Mouse (Mus musculus) intestine, embryonic 16.5 days (tissue): ENCODE results near the gene Rcl1. TPM values are rescaled to one million over a fixed set of nuclear protein-coding genes. Genes with fewer than 3 reads are reported as not detected.
A peak's percentile ranks its signal among the peaks of the same experiment; 100 is the strongest.

Experiments used
- ATAC-seq: fragments of 200-750 bp; cut with Nextera tagmentation; 2 replicates; pipeline ENCODE4 v1.8.0; 2017; ENCODE audit warnings: moderate TSS enrichment, moderate library complexity
- H3K27ac ChIP-seq: fragments of 300-500 bp; sonication (generic); 2 replicates; pipeline ENCODE4 v1.5.1; 2014; ENCODE audit warnings: mild to moderate bottlenecking, low read length
- H3K27me3 ChIP-seq: fragments of 300-500 bp; sonication (generic); replicated peaks from 2 replicates; pipeline ENCODE4 v1.6.1; 2014; ENCODE audit warnings: low read length, control low read depth, mixed read lengths; ENCODE audit not compliant: control insufficient read depth, insufficient read depth
- H3K36me3 ChIP-seq: fragments of 300-500 bp; sonication (generic); 2 replicates; pipeline ENCODE4 v1.6.1; 2014; ENCODE audit warnings: low read length, control low read depth; ENCODE audit not compliant: control insufficient read depth, insufficient read depth
- H3K4me1 ChIP-seq: fragments of 300-500 bp; sonication (generic); 2 replicates; pipeline ENCODE4 v1.6.1; 2014; ENCODE audit warnings: low read length, control low read depth, mixed read lengths; ENCODE audit not compliant: control insufficient read depth, insufficient read depth
- H3K4me2 ChIP-seq: fragments of 300-500 bp; sonication (generic); 2 replicates; pipeline ENCODE4 v1.6.1; 2014; ENCODE audit warnings: low read depth, low read length, control low read depth
- H3K4me3 ChIP-seq: fragments of 300-500 bp; sonication (generic); 2 replicates; pipeline ENCODE4 v1.5.1; 2014; ENCODE audit warnings: mild to moderate bottlenecking, low read length
- H3K9ac ChIP-seq: fragments of 300-500 bp; sonication (generic); 2 replicates; pipeline ENCODE4 v1.6.1; 2014; ENCODE audit warnings: low read depth, low read length
- H3K9me3 ChIP-seq: fragments of 300-500 bp; sonication (generic); 2 replicates; pipeline ENCODE4 v1.6.1; 2016; ENCODE audit warnings: low read length, control low read depth; ENCODE audit not compliant: control insufficient read depth
- WGBS: fragments of 180-500 bp; shearing (Covaris S2); extraction: QIAGEN DNeasy Blood & Tissue Kit; methylation state at CpG from one replicate; pipeline ENCODE4 v1.1.7; 2014; 5-methylcytosine and 5-hydroxymethylcytosine counted together
- polyA plus RNA-seq: library from polyadenylated mRNA; unstranded; fragments of >200 nt; fragmentation: Nextera tagmentation; extraction: Ambion mirVana; gene quantifications from 2 replicates; pipeline ENCODE4 v1.2.1, GENCODE M21; 2015

The Rcl1 gene
- polyA plus RNA-seq, 1 experiment from 2014 or later, result 62.0 TPM

DNA sequence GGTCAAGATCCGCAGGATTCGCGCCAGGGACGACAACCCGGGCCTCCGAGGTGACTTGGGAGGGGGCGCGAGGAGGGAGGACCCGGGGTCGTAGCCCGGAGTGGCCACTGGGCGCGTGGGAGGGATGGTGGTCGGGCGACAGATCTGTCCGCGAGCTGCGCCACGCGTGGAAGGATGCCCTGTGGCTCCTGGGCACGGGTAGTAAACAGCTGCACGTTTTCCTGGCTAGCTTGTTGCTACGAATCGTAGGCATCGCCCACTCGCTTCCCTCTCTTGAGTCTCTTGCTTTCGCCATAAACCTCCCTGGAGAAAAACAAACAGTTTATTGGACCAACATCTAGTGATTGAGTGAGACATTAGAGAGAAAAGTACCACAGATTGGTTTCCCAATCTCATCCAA is 416 bp downstream of the Rcl1 start:
- under 1% methylated on average over 27 of the region's 27 CpGs for WGBS
- H3K36me3 ChIP-seq, result no peaks in the 10 kb centered on the region; the same call in 1 of the 2 replicates
- peak overlapping the region; percentile 82 for H3K9ac ChIP-seq
- 0 out of 2 replicates have a peak overlapping the region, but pooled peaks have one; percentile 23 for H3K27ac ChIP-seq
- H3K4me1 ChIP-seq, result peaks cover 10% of the 10 kb centered on the region
- peak overlapping the region; percentile 65 for H3K4me2 ChIP-seq
- no peaks in the 10 kb centered on the region for H3K9me3 ChIP-seq
- ATAC-seq, result peak; percentile 16; the same call in 1 of the 2 replicates
- H3K4me3 ChIP-seq, result peak overlapping the region; percentile 94
- no peaks in the 10 kb centered on the region for H3K27me3 ChIP-seq

DNA sequence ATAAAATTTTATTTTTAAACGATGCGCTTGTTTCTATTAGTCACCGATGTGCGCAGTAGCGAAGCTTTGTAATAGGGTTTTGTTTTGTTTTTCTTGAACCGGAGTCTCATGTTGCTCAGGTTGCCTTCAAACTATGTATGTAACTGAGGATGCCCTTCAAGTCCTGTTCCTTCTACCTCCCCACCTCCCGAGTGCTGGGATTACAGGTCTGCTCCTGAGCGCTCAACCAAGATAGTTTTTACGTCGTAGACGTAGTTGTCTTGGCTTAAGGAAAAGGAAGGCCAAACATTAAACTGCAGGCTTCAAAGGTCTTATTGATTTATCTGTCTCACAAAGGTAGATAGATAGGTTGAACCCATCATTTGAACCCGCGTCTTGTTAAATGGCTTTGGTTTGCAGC is 923 bp downstream of the Rcl1 start:
- Histone ChIP-seq H3K4me1 (peaks cover 10% of the 10 kb centered on the region), H3K36me3 (peaks cover 4% of the 10 kb centered on the region; the same call in 1 of the 2 replicates), H3K9ac (peak overlapping the region; percentile 82), H3K27ac (no peak overlapping the region), H3K27me3 (no peaks in the 10 kb centered on the region), H3K4me2 (peak overlapping the region; percentile 65), H3K9me3 (no peaks in the 10 kb centered on the region), H3K4me3 (peak overlapping the region; percentile 94)
- no peak for ATAC-seq
- WGBS, result 10% methylated on average over 13 of the region's 13 CpGs

- Histone ChIP-seq H3K9me3 (no peaks in the 10 kb centered on the region), H3K4me3 (no peak overlapping the region), H3K4me1 (peaks cover 2% of the 10 kb centered on the region), H3K27ac (no peak overlapping the region), H3K36me3 (peaks cover 6% of the 10 kb centered on the region; the same call in 1 of the 2 replicates), H3K4me2 (no peak overlapping the region), H3K9ac (no peak overlapping the region), H3K27me3 (no peaks in the 10 kb centered on the region)
- ATAC-seq, result no peak
- 93% methylated on average over 4 of the region's 4 CpGs for WGBS
Measured at GRCm38 (mm10) chr19:29105816-29106215, 4.6 kb downstream of the Rcl1 start.

- Histone ChIP-seq H3K36me3 (peaks cover 6% of the 10 kb centered on the region; the same call in 1 of the 2 replicates), H3K4me1 (peaks cover 2% of the 10 kb centered on the region), H3K4me3 (no peak overlapping the region), H3K4me2 (no peak overlapping the region), H3K9ac (no peak overlapping the region), H3K9me3 (no peaks in the 10 kb centered on the region), H3K27me3 (no peaks in the 10 kb centered on the region), H3K27ac (no peak overlapping the region)
- no peak for ATAC-seq
- WGBS, result 79% methylated on average over 5 of the region's 5 CpGs
Measured at GRCm38 (mm10) chr19:29106261-29106660, 5.1 kb downstream of the Rcl1 start.

DNA sequence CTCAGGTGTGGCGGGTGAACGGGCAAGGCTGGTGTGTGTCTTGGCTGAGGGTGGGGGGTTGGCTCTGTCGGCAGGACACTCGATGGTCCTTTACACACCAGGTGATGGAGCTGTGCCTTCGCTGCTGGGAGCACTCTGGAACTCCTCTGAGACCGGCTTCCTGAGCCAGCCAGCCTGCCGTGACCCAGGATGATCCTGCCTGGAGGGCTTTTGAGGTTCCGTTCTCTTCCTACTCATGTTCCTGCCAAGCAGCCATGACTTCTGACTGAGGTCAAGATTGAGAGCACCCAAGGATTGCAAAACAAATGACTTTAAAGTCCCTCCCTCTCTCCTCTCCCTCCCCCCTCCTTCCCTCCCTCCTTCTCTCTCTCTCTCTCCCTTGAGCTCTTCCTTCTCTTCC is 11.5 kb downstream of the Rcl1 start:
- WGBS, result 82% methylated on average over 8 of the region's 8 CpGs
- Histone ChIP-seq H3K27me3 (no peaks in the 10 kb centered on the region), H3K36me3 (no peaks in the 10 kb centered on the region), H3K9me3 (no peaks in the 10 kb centered on the region), H3K4me2 (no peak overlapping the region), H3K9ac (no peak overlapping the region), H3K27ac (no peak overlapping the region), H3K4me3 (no peak overlapping the region), H3K4me1 (no peaks in the 10 kb centered on the region)
- no peak for ATAC-seq

- H3K4me2 ChIP-seq, result no peak overlapping the region
- ATAC-seq, result no peak
- WGBS, result 97% methylated on average over 10 of the region's 10 CpGs
- no peak overlapping the region for H3K9ac ChIP-seq
- no peak overlapping the region for H3K27ac ChIP-seq
- 0 out of 2 replicates have a peak, but pooled peaks cover 3% of the 10 kb centered on the region for H3K36me3 ChIP-seq
- H3K4me1 ChIP-seq, result no peaks in the 10 kb centered on the region
- no peaks in the 10 kb centered on the region for H3K9me3 ChIP-seq
- no peak overlapping the region for H3K4me3 ChIP-seq
- H3K27me3 ChIP-seq, result no peaks in the 10 kb centered on the region
Measured at GRCm38 (mm10) chr19:29113746-29114649, 12.8 kb downstream of the Rcl1 start.

- no peaks in the 10 kb centered on the region for H3K9me3 ChIP-seq
- H3K4me1 ChIP-seq, result no peaks in the 10 kb centered on the region
- ATAC-seq, result no peak
- 0 out of 2 replicates have a peak, but pooled peaks cover 3% of the 10 kb centered on the region for H3K36me3 ChIP-seq
- no peaks in the 10 kb centered on the region for H3K27me3 ChIP-seq
- H3K9ac ChIP-seq, result no peak overlapping the region
- 91% methylated on average over 6 of the region's 6 CpGs for WGBS
- no peak overlapping the region for H3K4me2 ChIP-seq
- H3K4me3 ChIP-seq, result no peak overlapping the region
- no peak overlapping the region for H3K27ac ChIP-seq
Measured at GRCm38 (mm10) chr19:29116796-29117195, 15.6 kb downstream of the Rcl1 start.

GRCm38 (mm10) chr19:29118196-29118595 is 17.0 kb downstream of the Rcl1 start:
- no peak overlapping the region for H3K4me2 ChIP-seq
- no peaks in the 10 kb centered on the region for H3K9me3 ChIP-seq
- no peak for ATAC-seq
- H3K4me3 ChIP-seq, result no peak overlapping the region
- no peak overlapping the region for H3K27ac ChIP-seq
- H3K36me3 ChIP-seq, result 0 out of 2 replicates have a peak, but pooled peaks cover 3% of the 10 kb centered on the region
- no peaks in the 10 kb centered on the region for H3K4me1 ChIP-seq
- whole genome bisulfite sequencing, result 87% methylated on average over 13 of the region's 13 CpGs
- H3K9ac ChIP-seq, result no peak overlapping the region
- no peaks in the 10 kb centered on the region for H3K27me3 ChIP-seq

- WGBS, result 93% methylated on average over 6 of the region's 6 CpGs
- no peak overlapping the region for H3K4me2 ChIP-seq
- ATAC-seq, result no peak
- no peak overlapping the region for H3K27ac ChIP-seq
- no peaks in the 10 kb centered on the region for H3K27me3 ChIP-seq
- H3K36me3 ChIP-seq, result 0 out of 2 replicates have a peak, but pooled peaks cover 3% of the 10 kb centered on the region
- no peak overlapping the region for H3K9ac ChIP-seq
- H3K4me1 ChIP-seq, result no peaks in the 10 kb centered on the region
- H3K9me3 ChIP-seq, result no peaks in the 10 kb centered on the region
- H3K4me3 ChIP-seq, result no peak overlapping the region
Measured at GRCm38 (mm10) chr19:29120311-29120710, 19.1 kb downstream of the Rcl1 start.
